Mouse (Mus musculus) kidney, adult 9 months (tissue): Measurements from ENCODE around the gene Rps15.
A peak's percentile ranks its signal among the peaks of the same experiment; 100 is the strongest.

Source experiments
- DNase-seq: peaks from one replicate; pipeline ENCODE4 v3.0.0; 2022

Rps15 gene

DNA sequence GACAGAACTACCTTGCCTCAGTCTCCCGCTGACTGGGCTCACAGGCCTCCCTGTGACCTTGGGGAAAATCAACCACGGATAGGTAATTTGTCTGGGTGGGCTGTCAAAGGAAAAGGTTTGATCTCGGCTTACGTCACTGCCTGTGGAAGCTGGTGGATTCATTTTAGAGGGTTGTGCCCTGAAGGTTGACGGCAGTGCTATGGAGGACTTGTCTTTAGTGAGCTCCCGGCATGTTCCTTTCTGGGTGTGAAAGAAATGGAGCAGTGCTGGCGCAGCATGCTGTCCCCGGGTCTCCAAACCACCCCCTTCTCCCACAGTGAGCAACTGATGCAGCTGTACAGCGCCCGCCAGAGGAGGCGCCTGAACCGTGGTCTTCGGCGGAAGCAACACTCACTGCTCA is 1.1 kb downstream of the Rps15 start:
- no peak for DNase-seq

DNA sequence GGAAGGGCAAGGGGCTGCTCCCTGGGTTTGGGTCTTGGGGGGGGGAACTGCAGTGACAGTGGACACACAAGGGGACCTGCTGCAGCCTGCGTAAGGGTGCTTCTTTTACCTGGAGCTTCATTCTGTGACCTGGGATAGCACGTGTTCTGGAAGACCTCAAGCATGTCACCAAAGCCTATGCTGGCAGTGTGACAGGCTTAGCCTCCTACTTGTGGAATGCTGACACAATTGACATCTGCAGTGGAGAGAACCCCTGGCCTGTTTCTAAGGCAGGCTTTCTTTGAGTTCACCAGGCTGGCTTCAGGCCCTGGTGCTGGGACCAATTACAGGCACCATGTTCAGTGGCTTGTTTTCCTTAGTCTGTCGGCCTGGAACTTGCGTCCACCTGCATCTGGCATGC is 2.1 kb downstream of the Rps15 start:
- no peak for DNase-seq

DNA sequence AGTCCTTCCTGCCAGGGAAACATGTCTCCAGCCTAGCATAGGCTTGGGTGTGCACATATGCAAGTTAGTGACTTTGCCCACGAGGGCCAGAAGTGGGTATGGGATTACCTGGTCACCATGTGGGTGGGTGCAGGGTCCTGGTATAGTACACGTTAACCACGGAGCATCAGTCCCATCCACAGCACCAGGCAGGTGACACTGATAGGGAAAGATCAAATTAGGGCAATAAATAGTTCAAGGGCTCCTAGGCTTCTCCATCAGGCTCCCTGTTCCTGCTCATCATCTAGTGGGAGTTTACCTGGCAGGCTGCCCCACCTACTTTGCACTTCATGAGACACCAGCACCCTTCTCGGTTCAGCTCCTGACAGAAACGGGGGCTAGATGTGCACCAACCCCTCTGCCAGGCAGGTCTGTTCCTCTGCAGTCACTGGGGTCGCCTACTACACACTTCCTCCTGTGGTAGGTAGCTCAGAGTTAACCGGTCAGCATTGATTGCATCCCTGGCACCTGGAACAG is 2.6 kb downstream of the Rps15 start:
- no peak for DNase-seq

DNA sequence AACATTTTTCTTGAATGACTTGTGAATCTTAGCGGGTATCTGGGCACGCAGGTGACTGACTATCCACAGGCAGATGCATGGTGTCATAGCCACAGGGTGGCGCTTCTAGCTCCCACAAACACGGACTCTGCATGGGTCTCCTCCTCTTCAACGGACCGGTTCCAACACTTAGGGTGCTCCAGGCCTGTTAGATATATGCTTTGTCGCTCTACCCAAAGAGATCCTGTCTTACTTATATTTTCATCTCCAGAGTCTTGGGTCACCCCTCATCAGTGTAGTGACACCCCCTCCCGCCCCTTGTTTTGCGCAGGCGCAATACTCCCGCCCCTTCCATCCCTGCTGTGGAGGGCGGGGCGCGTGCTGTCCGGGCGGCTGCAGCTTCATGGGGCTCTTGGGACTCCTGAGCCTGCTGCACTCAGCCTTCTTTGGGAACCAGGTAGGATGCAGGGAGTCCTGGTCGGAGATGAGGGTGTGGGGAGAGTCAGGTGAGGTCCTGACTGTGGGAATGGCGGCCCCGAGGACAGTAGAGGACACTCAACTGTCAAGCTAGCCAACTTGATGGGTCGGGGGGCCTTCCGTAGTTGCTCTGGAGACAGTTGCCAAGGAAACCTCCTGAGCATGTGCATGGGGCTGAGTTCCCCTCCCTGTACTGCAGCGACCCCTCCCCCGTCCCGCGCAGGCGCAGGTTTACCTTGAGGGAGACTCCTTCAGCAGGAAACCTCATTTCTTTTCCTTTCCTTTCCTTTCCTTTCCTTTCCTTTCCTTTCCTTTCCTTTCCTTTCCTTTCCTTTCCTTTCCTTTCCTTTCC is 3.6 kb downstream of the Rps15 start, which contains the start of gene Apc2:
TSS of gene Apc2 (plus strand) at position 360 of the 808 bp plus-strand sequence.
- peak; percentile 83 for DNase-seq

DNA sequence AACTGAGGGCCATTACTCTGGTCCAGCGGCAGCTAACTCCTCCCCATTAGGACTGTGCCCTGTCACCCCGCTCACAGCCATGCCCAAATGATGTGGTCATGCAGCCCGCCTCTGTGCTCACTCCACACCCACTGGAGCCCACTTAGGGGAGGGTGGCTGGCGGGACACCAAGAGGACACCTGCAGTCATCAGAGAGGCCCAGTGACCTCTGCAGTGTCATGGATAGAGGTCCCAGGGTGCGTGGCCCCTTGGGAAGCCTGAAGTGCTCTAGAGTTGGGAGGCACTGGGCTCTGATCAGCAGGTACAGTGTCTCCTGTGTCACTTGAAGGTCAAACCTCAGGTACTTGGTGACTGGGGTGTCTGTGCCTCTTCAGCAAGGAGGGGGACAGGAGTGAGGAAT is 4.6 kb downstream of the Rps15 start:
- DNase-seq, result no peak

DNA sequence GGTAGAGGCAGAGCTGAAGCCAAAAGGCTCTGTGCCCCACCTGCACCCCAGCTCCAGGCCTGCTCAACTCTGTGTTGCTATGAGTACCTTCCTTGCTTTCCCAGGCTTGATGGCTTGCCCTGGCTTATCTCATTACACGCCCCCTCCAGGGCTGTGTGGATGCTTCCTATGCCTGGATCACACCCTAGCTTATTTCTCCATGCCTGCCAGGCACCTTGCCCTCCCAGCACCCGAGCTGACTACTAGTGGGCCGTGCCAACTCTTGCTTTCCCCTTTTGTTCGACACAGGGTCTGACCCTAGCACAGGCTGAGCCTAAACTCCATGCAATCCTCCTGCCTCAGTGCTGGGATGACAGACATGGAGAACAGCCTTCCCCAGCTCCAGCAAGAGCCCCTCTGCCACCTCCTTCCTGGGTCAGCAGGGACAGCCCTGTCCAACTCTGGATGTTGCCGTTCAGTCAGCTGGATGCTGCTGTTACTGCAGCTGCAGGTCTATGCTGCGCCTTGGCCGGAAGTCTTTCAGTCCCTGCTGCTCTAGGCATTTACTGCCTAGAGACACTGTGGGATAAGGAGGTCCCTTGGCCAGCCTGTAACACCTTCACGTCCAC is 5.4 kb downstream of the Rps15 start:
- no peak for DNase-seq

DNA sequence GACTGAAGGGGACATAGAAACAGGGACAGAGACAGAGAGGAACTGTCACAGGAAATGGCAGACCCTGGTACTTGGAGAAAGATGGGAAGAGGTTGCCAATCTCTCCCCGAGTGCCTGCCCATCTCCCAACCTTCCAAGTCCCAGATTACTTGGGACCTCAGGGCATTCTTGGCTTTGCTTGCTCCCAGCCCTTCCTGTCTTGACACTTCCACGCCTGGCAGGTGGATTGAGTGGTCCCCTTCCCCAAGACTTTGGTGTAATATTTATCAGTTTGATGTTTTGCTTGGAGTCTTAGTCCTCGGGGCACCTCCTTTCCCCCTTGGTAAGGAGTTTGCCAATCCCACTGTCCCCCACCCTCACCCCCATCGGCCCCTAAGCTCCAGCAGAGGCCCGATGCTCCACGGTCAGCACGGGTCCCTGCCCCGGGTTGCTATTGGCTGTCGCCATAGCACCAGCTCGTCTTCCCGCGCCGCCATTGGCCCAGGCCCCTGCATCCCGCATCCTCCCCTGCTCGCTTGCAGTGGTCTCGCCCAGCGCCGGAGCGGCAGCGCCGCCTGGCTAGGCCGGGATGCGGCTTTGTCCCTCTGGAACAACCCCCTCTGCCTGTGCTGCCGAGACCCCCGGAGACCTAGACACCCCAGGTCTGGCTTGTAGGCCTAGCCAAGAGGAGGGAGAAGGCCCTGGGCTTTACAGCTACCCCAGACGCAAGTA is 6.5 kb downstream of the Rps15 start:
- DNase-seq, result no peak

DNA sequence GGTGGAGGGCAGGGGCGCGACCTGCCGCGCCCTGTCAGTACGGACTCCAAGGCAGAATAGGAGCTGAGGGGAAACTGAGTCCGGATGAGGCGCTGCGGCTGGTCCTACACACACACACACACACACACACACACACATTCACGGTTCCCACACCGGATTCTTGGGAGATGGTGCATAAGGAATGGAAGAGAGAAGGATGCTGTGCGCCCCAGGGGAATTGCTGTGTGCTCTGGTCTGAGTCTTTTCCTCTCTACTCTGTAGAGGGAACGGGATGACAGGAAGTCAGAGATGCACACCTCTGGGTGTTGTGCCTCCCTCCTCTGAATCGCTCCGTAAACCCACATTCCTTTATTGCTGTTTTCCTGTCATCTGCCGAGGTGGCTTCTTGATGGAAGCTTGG is 7.0 kb downstream of the Rps15 start:
- DNase-seq, result no peak

DNA sequence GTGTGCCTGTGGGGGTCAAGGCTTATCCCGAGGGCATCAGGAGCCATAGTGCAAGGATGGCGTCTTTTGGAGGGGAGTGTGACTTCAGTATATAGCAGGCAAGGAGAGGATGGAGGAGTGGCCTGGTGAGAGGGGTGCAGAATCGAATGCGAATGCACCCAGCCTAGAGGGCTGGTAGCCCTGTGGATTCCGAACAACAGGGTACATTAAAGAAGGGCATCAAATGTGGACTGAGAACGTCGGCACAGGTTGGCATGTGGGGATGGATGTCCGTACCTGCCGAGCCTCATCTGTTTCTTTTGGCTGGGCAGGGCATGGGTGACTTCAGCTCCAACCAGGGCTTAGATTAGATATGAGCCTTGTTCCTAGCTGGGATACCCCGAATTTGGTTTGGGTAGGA is 7.6 kb downstream of the Rps15 start:
- no peak for DNase-seq

DNA sequence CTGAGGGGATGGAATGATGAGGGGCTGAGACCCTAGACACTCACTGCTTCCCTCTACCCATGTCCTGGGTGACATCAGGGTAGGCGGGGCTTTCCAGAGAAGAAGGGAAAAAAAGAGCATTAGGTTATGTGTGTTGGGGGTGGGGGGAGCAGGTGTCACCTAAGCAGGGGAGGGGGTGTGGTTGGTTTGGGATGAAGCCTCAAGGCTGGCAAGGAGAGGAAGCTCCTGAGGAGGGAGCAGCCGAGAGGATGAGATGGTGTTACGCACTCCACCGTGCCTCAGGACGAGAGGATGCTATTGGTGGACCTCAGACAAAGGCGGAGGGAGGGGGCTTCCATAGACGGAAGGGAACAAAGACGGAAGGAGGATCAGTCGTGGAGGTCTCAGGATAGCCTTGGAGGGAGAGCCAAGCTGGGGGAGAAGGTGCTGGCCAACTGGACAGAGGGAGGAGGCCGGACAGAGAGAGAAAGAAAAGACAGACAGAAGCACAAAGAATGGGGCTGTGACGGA is 8.5 kb downstream of the Rps15 start:
- no peak for DNase-seq

DNA sequence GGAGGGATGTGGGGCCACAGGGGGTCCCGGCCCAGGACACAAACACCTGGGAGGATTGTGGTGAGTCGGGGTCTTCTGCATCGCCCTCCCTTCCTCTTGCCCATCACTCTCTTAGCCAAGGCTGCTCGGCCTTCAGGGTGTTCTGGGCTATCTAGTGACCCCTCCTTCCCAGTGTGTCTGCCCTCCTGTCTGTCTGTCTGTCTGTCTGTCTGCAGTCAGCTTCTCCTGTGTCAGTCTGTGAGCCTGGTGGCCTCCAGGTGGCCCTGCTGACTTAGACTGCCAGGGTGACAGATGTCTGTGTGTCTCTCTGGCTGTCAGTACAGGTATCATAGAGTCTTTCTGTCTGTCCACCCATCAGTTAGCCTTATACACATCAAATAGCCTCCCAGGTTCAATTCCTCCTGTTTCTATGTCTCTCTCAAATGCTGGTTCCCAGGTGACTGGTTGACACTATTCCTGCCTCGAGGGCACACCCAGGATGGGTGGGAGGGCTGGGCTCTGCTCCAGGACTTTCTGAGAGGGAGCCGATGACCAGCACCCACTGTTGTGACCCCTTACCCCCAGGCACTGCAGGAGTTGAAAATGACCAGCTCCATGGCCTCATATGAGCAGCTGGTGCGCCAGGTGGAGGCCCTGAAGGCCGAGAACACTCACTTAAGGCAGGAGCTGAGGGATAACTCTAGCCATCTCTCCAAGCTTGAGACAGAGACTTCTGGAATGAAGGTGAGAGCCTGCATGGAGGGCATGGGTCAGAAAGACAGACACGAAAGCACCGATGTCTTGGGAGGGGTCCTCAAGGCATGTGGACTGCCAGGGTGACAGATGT is 9.2 kb downstream of the Rps15 start:
- DNase-seq, result no peak

DNA sequence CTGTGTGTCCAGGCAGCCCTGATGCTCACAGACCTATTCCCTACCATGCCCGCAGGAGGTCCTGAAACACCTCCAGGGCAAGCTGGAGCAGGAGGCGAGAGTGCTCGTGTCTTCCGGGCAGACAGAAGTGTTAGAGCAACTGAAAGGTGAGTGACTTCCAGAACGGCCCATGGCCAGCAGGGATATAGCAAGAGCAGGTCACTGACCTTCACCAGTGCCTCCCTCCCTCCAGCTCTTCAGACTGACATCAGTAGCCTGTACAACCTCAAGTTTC is 9.8 kb downstream of the Rps15 start:
- no peak for DNase-seq

DNA sequence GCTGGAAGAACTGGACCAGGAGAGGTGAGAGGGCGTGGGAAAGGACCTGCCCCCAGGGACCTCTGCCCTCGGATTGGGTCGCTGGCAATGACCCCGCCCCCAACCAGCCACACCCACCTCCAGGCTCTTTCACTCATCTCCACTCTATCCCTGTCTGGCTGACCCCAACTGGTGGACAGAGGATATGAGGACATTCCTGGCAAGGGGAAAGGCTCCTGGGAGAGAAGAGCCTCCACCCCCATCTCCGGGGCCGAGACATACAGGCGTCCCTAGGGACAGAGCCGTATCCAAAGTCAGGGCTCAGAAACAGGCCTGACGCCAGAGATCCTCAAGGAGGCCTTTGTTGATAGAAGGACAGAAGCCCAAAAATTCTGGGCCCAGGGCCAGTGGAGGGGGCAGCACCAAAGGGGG is 10.2 kb downstream of the Rps15 start:
- DNase-seq, result peak; percentile 71

DNA sequence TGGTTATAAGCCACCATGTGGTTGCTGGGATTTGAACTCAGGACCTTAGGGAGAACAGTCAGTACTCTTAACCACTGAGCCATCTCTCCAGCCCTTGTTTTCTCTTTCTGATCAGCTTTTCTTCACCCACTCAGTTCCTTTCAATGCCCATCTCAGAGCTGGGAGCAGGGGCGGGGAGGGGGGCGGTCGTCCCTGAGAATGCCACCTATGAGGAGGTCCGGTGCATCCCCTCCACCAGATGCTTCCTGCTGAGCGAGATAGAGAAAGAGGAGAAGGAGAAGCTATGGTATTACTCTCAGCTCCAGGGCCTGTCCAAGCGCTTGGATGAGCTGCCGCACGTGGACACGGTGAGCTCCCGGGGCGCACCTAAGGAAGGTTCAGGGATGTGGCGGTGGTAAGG is 12.2 kb downstream of the Rps15 start:
- DNase-seq, result no peak

DNA sequence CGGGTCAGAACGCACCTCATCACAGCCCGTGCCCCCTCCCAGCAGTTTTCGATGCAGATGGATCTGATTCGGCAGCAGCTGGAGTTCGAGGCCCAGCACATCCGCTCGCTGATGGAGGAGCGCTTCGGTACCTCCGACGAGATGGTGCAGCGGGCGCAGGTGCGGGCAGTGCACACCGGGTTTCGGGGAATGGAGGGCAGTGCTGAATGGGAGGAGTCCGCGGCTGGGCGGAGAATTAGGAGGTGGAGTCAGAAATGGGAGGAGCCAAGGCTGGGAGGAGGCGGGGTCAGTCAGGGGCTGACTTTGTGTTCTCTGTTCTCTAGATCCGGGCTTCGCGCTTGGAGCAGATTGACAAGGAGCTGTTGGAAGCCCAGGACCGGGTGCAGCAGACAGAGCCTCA is 12.6 kb downstream of the Rps15 start:
- DNase-seq, result peak; percentile 57

DNA sequence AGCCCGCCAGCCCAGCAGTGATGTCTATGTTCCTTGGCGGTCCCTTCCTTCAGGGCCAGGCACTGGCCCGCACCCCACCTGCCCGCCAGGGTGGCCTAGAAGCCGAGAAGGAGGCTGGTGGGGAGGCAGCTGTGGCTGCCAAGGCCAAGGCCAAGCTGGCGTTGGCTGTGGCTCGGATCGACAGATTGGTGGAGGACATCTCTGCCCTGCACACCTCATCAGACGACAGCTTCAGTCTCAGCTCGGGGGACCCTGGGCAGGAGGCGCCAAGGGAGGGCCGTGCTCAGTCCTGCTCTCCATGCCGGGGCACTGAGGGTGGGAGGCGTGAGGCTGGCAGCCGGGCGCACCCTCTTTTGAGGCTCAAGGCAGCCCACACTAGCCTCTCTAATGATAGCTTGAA is 19.3 kb downstream of the Rps15 start:
- no peak for DNase-seq

DNA sequence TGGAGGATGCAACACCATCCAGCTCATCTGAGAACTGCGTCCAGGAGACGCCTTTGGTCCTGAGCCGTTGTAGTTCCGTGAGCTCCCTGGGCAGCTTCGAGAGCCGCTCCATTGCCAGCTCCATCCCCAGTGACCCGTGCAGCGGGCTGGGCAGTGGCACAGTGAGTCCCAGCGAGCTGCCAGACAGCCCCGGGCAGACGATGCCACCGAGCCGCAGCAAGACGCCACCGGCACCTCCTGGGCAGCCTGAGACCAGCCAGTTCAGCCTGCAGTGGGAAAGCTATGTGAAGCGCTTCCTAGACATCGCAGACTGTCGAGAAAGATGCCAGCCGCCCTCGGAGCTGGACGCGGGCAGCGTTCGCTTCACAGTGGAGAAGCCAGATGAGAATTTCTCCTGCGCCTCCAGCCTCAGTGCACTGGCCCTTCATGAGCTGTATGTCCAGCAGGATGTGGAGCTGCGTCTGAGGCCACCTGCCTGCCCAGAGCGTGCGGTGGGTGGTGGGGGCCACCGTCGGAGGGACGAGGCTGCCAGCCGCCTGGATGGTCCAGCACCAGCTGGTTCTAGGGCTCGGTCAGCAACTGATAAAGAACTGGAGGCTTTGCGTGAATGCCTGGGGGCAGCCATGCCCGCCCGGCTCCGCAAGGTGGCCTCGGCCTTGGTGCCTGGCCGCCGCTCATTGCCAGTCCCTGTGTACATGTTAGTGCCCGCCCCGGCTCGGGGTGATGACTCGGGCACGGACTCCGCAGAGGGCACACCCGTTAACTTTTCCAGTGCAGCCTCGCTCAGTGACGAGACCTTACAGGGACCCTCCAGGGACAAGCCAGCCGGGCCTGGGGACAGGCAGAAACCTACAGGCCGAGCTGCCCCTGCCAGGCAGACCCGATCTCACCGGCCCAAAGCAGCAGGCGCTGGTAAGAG is 20.6 kb downstream of the Rps15 start:
- no peak for DNase-seq

DNA sequence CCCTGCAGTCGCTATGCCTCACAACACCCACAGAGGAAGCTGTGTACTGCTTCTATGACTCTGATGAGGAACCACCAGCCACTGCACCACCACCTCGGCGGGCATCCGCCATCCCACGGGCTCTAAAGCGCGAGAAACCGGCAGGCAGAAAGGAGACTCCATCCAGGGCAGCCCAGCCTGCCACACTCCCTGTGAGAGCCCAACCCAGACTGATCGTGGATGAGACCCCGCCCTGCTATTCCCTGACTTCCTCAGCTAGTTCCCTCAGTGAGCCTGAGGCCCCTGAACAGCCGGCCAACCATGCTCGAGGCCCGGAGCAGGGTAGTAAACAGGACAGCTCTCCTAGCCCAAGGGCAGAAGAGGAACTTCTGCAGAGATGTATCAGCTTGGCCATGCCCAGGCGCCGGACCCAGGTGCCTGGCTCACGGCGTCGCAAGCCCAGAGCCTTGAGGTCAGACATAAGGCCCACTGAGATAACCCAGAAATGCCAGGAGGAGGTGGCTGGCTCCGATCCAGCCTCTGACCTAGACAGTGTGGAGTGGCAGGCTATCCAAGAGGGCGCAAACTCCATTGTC is 21.5 kb downstream of the Rps15 start:
- no peak for DNase-seq

DNA sequence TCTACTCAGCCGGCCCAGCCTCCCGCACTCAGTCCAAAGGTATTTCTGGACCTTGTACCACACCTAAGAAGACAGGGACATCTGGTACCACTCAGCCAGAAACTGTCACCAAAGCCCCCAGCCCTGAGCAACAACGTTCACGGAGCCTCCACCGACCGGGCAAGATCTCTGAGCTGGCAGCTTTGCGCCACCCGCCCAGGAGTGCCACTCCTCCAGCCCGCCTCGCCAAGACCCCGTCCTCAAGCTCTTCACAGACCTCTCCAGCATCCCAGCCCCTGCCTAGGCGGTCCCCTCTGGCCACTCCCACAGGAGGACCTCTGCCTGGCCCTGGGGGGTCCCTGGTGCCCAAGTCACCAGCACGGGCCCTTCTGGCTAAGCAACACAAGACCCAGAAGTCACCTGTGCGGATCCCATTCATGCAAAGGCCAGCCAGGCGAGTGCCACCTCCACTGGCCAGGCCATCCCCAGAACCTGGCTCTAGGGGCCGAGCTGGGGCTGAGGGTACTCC is 22.3 kb downstream of the Rps15 start:
- DNase-seq, result no peak

DNA sequence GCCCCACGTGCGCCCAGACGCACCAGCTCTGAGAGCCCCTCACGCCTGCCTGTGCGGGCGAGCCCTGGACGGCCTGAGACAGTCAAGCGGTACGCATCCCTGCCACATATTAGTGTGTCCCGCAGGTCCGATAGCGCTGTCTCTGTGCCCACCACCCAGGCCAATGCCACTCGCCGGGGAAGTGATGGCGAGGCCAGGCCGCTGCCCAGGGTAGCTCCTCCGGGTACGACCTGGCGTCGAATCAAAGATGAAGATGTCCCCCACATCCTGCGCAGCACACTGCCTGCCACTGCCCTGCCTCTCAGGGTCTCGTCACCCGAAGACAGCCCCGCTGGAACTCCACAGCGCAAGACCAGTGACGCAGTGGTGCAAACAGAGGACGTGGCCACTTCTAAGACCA is 23.1 kb downstream of the Rps15 start:
- no peak for DNase-seq

DNA sequence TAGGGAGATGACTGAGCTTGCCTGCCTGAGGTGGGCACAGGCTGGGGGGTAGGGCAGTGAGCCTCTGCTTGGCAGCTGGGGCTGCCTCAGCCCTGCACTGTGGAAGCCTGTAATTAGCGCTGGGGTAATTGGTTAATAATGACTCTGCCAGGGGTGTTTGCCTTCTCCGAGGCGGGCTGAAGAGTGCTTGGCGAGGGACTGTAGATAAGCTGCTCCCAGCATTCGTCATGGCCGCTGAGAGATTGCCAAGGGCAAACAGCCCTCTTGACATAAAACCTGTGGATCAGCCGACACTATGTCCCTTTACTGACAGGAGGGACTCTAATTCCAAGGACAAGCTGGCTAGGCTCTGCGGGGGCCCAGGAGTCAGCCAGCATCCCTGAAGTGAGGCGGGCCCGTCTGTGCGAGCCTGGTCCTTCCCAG is 24.1 kb downstream of the Rps15 start:
- DNase-seq, result no peak
